Mouse (Mus musculus): ENCODE measurements around the gene Eps8. TPM values are rescaled to one million over a fixed set of nuclear protein-coding genes. Genes with fewer than 3 reads are reported as not detected.

Gene Eps8
- total RNA-seq, 2 experiments from 2014 or later, result 21.1 to 22.3 TPM

- DNase-seq (ENCODE audit: low spot score in 2 of 2), result no peak
These were observed 26.0 kb downstream of the Eps8 start for GRCm38 (mm10) chr6:137628715-137629114.

GRCm38 (mm10) chr6:137621021-137621420 lies 33.7 kb downstream of the Eps8 start:
- DNase-seq (ENCODE audit: low spot score in 2 of 2), result no peak

GRCm38 (mm10) chr6:137613903-137614302 lies 40.8 kb downstream of the Eps8 start:
- peak; percentile 20 to 39 for DNase-seq (ENCODE audit: low spot score in 2 of 2)

GRCm38 (mm10) chr6:137612071-137612547 lies 42.6 kb downstream of the Eps8 start:
- DNase-seq (ENCODE audit: low spot score in 2 of 2), result no peak

- DNase-seq (ENCODE audit: low spot score in 2 of 2), result no peak
These were observed 46.3 kb downstream of the Eps8 start for GRCm38 (mm10) chr6:137608160-137608930.

- DNase-seq (ENCODE audit: low spot score in 2 of 2), result no peak
These were observed 48.1 kb downstream of the Eps8 start for GRCm38 (mm10) chr6:137606541-137606940.

- DNase-seq (ENCODE audit: low spot score in 2 of 2), result no peak
These were observed 50.0 kb downstream of the Eps8 start for GRCm38 (mm10) chr6:137604417-137605248.

- DNase-seq (ENCODE audit: low spot score in 2 of 2), result no peak
These were observed 56.4 kb downstream of the Eps8 start for GRCm38 (mm10) chr6:137598306-137598705.

GRCm38 (mm10) chr6:137597442-137598058 lies 57.1 kb downstream of the Eps8 start:
- no peak for DNase-seq (ENCODE audit: low spot score in 2 of 2)

- DNase-seq (ENCODE audit: low spot score in 2 of 2), result no peak
These were observed 62.1 kb downstream of the Eps8 start for GRCm38 (mm10) chr6:137592582-137592981.

GRCm38 (mm10) chr6:137589245-137589618 lies 65.4 kb downstream of the Eps8 start:
- no peak for DNase-seq (ENCODE audit: low spot score in 2 of 2)

GRCm38 (mm10) chr6:137588481-137589244 lies 66.0 kb downstream of the Eps8 start:
- DNase-seq (ENCODE audit: low spot score in 2 of 2), result no peak

- no peak for DNase-seq (ENCODE audit: low spot score in 2 of 2)
These were observed 66.8 kb downstream of the Eps8 start for GRCm38 (mm10) chr6:137587866-137588265.

GRCm38 (mm10) chr6:137585229-137585628 lies 69.4 kb downstream of the Eps8 start:
- no peak for DNase-seq (ENCODE audit: low spot score in 2 of 2)

- DNase-seq (ENCODE audit: low spot score in 2 of 2), result no peak
These were observed 71.6 kb downstream of the Eps8 start for GRCm38 (mm10) chr6:137583056-137583455.

GRCm38 (mm10) chr6:137582207-137582889 lies 72.3 kb downstream of the Eps8 start:
- DNase-seq (ENCODE audit: low spot score in 2 of 2), result no peak

- no peak for DNase-seq (ENCODE audit: low spot score in 2 of 2)
These were observed 73.2 kb downstream of the Eps8 start for GRCm38 (mm10) chr6:137581331-137582010.

- DNase-seq (ENCODE audit: low spot score in 2 of 2), result no peak
These were observed 74.2 kb downstream of the Eps8 start for GRCm38 (mm10) chr6:137580503-137580902.

GRCm38 (mm10) chr6:137576670-137577371 lies 77.9 kb downstream of the Eps8 start:
- DNase-seq (ENCODE audit: low spot score in 2 of 2), result no peak

Measured in gastrocnemius, postnatal 4 days (tissue).